Mouse (Mus musculus) embryonic facial prominence, embryonic 15.5 days (tissue): ENCODE measurements at regions not wholly inside any gene's neighbourhood (a gene's known extent, or its start where the extent isn't known, plus 50 kb on each side); places are given as distances from the start of the nearest gene placed in this dataset.

Source experiments
- ATAC-seq: fragments of 200-750 bp; cut with Nextera tagmentation; 2 replicates; pipeline ENCODE4 v1.8.0; 2017; ENCODE audit warnings: low read depth, moderate TSS enrichment; ENCODE audit not compliant: insufficient number of reproducible peaks, low FRiP score, low TSS enrichment
- H3K27ac ChIP-seq: fragments of 300-500 bp; sonication (generic); replicated peaks from 2 replicates; pipeline ENCODE4 v1.5.1; 2015; ENCODE audit warnings: mild to moderate bottlenecking, inconsistent platforms
- H3K27me3 ChIP-seq: fragments of 300-500 bp; sonication (generic); 2 replicates; pipeline ENCODE4 v1.6.1; 2015; ENCODE audit warnings: inconsistent platforms
- H3K36me3 ChIP-seq: fragments of 300-500 bp; sonication (generic); 2 replicates; pipeline ENCODE4 v1.6.1; 2015; ENCODE audit warnings: mild to moderate bottlenecking, inconsistent platforms
- H3K4me1 ChIP-seq: fragments of 300-500 bp; sonication (generic); 2 replicates; pipeline ENCODE4 v1.6.1; 2015; ENCODE audit warnings: inconsistent platforms
- H3K4me2 ChIP-seq: fragments of 300-500 bp; sonication (generic); replicated peaks from 2 replicates; pipeline ENCODE4 v1.6.1; 2015; ENCODE audit warnings: mild to moderate bottlenecking, inconsistent platforms
- H3K4me3 ChIP-seq: fragments of 300-500 bp; sonication (generic); replicated peaks from 2 replicates; pipeline ENCODE4 v1.5.1; 2015; ENCODE audit warnings: mild to moderate bottlenecking, inconsistent platforms
- H3K9ac ChIP-seq: fragments of 300-500 bp; sonication (generic); 2 replicates; pipeline ENCODE4 v1.6.1; 2015; ENCODE audit warnings: inconsistent platforms
- H3K9me3 ChIP-seq: fragments of 300-500 bp; sonication (generic); replicated peaks from 2 replicates; pipeline ENCODE4 v1.6.1; 2016; ENCODE audit warnings: inconsistent platforms
- WGBS: fragments of 180-500 bp; shearing (Covaris S2); methylation state at CpG from one replicate; pipeline ENCODE4 v1.1.7; 2015; 5-methylcytosine and 5-hydroxymethylcytosine counted together

DNA sequence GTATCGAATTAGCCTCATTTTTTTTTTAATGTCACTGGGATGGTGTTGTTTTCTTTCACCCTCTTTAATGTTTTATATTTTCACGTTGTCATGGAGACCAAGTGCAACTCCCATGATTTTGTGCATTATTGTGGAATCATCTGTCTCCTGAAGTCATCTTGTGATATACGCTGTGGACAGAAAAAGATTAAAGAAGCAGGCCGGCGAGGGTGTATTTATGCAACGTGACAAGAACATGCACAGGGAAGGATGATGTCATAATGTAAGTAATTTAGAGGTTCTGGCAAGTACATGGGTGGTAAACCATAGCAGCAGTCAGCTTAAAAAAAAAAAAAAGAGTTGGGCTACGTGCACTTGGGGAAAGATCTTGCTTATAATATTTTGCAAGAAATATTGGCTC is 674.7 kb upstream of the Sox9 start:
- ATAC-seq = no peak
- Histone ChIP-seq H3K4me3 (no peak overlapping the region), H3K9me3 (no peaks in the 10 kb centered on the region), H3K27ac (no peak overlapping the region), H3K27me3 (no peaks in the 10 kb centered on the region), H3K4me1 (no peaks in the 10 kb centered on the region), H3K4me2 (no peak overlapping the region), H3K9ac (no peak overlapping the region), H3K36me3 (no peaks in the 10 kb centered on the region)
- WGBS = 48% methylated on average over 7 of the region's 7 CpGs

DNA sequence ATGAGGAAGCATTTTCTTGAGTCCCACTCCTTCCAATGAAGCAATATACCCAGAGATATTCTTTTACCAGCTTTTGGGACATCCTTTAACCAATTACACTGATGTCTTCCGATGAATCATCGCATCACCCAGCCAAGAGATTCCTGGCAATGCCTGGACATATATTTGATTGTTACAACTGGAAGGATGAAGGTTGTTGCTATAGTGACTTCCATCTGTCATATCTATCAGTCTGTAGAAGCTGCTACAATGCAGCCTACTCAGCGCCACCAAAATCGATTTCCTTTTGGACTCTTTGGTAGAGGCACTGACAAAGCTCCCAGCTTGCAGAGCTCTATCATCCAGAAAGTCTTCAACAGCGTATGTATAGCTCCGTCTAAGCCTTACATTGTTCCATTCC is 661.0 kb upstream of the Sox9 start:
- no peak for ATAC-seq
- Histone ChIP-seq H3K4me1 (no peaks in the 10 kb centered on the region), H3K9me3 (no peaks in the 10 kb centered on the region), H3K36me3 (no peaks in the 10 kb centered on the region), H3K9ac (no peak overlapping the region), H3K4me2 (no peak overlapping the region), H3K27me3 (no peaks in the 10 kb centered on the region), H3K27ac (no peak overlapping the region), H3K4me3 (no peak overlapping the region)
- 86% methylated on average over 6 of the region's 6 CpGs for WGBS

DNA sequence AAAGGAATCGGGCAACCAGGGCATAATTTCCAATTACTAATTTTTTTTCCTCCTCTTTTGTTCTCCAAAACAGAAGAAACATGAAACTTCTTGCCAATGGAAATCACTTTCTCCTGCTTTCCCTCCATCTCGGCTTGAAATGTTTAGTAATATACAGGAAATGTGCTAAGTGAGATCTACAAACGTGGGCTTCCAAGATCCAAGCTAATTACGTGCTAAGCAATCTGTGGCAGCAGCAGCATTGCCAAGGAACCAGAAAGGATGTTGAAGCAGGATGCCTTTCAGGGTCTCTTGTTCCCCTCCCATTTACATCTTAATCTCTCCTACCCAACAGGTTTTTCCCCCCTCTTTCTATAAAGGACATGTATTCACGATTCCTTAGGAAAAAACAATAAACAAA is 660.2 kb upstream of the Sox9 start:
- no peak overlapping the region for H3K27ac ChIP-seq
- no peak overlapping the region for H3K4me3 ChIP-seq
- no peak overlapping the region for H3K4me2 ChIP-seq
- H3K27me3 ChIP-seq = no peaks in the 10 kb centered on the region
- ATAC-seq = no peak
- H3K36me3 ChIP-seq = no peaks in the 10 kb centered on the region
- H3K9ac ChIP-seq = no peak overlapping the region
- 42% methylated on average over 5 of the region's 5 CpGs for WGBS
- H3K4me1 ChIP-seq = no peaks in the 10 kb centered on the region
- no peaks in the 10 kb centered on the region for H3K9me3 ChIP-seq

DNA sequence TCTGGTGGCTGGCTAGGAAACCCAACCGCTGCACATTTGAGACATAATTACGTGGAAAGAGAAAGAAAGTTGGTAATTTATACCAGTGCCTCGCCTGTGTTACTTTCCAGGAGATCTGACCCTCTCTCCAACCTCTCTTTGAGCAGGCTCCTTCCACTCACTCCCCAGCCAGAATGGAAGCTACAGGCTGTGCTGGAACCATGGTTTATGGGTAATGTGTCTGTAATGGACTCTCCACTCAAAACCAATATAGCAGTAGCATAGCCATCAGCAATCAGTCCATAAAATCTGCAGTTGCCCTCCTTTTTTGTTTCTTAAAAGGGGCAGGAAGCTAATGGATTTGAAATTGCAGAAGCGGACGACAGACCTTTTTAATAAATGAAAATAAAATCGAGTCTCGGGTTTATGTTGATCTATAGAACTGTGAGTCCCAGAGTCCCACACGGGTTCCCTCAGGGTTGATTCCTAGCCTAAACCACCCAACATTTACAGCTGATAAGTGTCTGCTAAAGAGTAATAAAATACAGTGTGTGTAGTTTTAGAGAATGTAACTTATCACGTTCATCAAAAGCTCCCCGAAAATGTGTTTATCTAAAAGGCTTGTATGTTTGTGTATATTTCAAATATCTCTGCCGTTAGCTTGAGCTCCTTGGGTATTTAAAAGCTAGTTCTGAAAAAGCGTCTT is 656.6 kb upstream of the Sox9 start:
- H3K4me3 ChIP-seq = no peak overlapping the region
- no peak overlapping the region for H3K27ac ChIP-seq
- no peaks in the 10 kb centered on the region for H3K9me3 ChIP-seq
- H3K27me3 ChIP-seq = no peaks in the 10 kb centered on the region
- H3K36me3 ChIP-seq = no peaks in the 10 kb centered on the region
- no peak for ATAC-seq
- no peak overlapping the region for H3K4me2 ChIP-seq
- H3K4me1 ChIP-seq = no peaks in the 10 kb centered on the region
- H3K9ac ChIP-seq = no peak overlapping the region
- WGBS = 53% methylated on average over 12 of the region's 12 CpGs

GRCm38 (mm10) chr11:112130090-112130489 is 651.9 kb upstream of the Sox9 start:
- H3K4me3 ChIP-seq = no peak overlapping the region
- ATAC-seq = no peak
- H3K27me3 ChIP-seq = no peaks in the 10 kb centered on the region
- no peaks in the 10 kb centered on the region for H3K9me3 ChIP-seq
- no peaks in the 10 kb centered on the region for H3K4me1 ChIP-seq
- no peak overlapping the region for H3K27ac ChIP-seq
- H3K36me3 ChIP-seq = no peaks in the 10 kb centered on the region
- 86% methylated on average over 4 of the region's 4 CpGs for WGBS
- H3K9ac ChIP-seq = no peak overlapping the region
- no peak overlapping the region for H3K4me2 ChIP-seq

DNA sequence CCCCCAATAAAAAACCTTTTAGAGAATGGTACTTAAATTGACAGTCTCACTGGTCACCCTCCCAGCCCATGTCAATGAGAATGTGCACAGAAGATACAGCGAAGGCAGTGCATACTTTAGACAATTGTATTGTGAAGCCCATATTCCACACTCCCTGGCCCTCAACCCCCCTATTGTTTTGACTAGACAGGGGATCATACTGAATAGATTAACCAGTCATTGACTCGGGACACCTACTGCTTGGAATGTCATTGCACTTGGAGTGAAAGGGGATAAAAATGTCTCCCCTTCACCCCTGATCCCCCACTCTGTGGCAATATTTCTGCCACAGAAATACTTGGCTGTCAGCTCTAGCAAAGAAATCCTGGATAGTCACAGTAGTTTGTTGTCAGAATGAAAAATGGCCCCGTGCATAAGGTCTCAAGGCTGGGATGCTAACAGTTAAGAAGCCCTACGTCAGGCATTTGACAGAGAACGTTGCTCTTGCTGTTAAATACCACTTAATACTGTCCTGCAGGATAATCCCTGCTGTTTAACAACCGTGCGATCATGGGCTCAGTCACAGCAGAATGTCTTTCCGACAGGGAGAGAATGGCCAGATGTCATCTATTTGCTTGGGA is 644.5 kb upstream of the Sox9 start:
- H3K4me3 ChIP-seq = no peak overlapping the region
- peaks cover 9% of the 10 kb centered on the region for H3K4me1 ChIP-seq
- 14% methylated on average over 8 of the region's 8 CpGs for WGBS
- no peak overlapping the region for H3K27ac ChIP-seq
- no peak for ATAC-seq
- no peak overlapping the region for H3K4me2 ChIP-seq
- H3K9ac ChIP-seq = no peak overlapping the region
- H3K9me3 ChIP-seq = no peaks in the 10 kb centered on the region
- H3K36me3 ChIP-seq = no peaks in the 10 kb centered on the region
- H3K27me3 ChIP-seq = no peaks in the 10 kb centered on the region

GRCm38 (mm10) chr11:112140058-112140457 is 642.0 kb upstream of the Sox9 start:
- 76% methylated on average over 9 of the region's 9 CpGs for WGBS
- H3K27me3 ChIP-seq = no peaks in the 10 kb centered on the region
- H3K4me1 ChIP-seq = peaks cover 9% of the 10 kb centered on the region
- ATAC-seq = no peak
- no peak overlapping the region for H3K27ac ChIP-seq
- no peak overlapping the region for H3K9ac ChIP-seq
- no peaks in the 10 kb centered on the region for H3K36me3 ChIP-seq
- no peaks in the 10 kb centered on the region for H3K9me3 ChIP-seq
- H3K4me2 ChIP-seq = no peak overlapping the region
- H3K4me3 ChIP-seq = no peak overlapping the region

- H3K36me3 ChIP-seq = no peaks in the 10 kb centered on the region
- H3K4me3 ChIP-seq = no peak overlapping the region
- peaks cover 9% of the 10 kb centered on the region for H3K4me1 ChIP-seq
- WGBS = 63% methylated on average over 4 of the region's 4 CpGs
- H3K9ac ChIP-seq = no peak overlapping the region
- H3K27me3 ChIP-seq = no peaks in the 10 kb centered on the region
- H3K4me2 ChIP-seq = 0 out of 2 replicates have a peak overlapping the region, but pooled peaks have one; percentile 4
- H3K27ac ChIP-seq = no peak overlapping the region
- ATAC-seq = no peak
- no peaks in the 10 kb centered on the region for H3K9me3 ChIP-seq
Observed at GRCm38 (mm10) chr11:112140495-112140894, 641.5 kb upstream of the Sox9 start.

GRCm38 (mm10) chr11:112140912-112141311 is 641.1 kb upstream of the Sox9 start:
- Histone ChIP-seq H3K36me3 (no peaks in the 10 kb centered on the region), H3K9ac (no peak overlapping the region), H3K4me2 (0 out of 2 replicates have a peak overlapping the region, but pooled peaks have one; percentile 4), H3K27me3 (no peaks in the 10 kb centered on the region), H3K4me3 (no peak overlapping the region), H3K4me1 (peaks cover 9% of the 10 kb centered on the region), H3K27ac (no peak overlapping the region), H3K9me3 (no peaks in the 10 kb centered on the region)
- WGBS = 41% methylated on average over 9 of the region's 9 CpGs
- ATAC-seq = no peak

DNA sequence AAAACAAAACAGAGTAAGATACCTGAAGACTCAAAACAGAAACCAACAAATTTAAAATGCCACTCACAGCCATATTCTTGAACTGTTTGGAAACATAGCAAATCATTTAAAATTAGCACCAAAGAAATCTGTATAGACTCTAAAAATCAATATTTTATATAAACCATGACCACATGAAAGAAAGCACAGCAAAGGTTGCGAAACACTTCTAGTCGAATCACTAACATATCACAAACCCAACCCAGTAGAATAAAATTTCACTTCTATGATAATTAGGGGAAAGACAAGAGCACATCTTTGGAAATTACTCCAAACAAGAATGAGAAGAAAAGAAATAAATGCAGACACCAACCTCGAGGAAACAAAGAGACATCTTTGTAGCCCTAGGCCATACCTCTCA is 630.0 kb upstream of the Sox9 start:
- Histone ChIP-seq H3K27ac (no peak overlapping the region), H3K4me2 (no peak overlapping the region), H3K4me1 (peaks cover 13% of the 10 kb centered on the region; the same call in 1 of the 2 replicates), H3K27me3 (no peaks in the 10 kb centered on the region), H3K36me3 (no peaks in the 10 kb centered on the region), H3K4me3 (no peak overlapping the region), H3K9ac (no peak overlapping the region), H3K9me3 (no peaks in the 10 kb centered on the region)
- WGBS = 70% methylated on average over 3 of the region's 3 CpGs
- ATAC-seq = no peak

- WGBS = 83% methylated on average over 5 of the region's 5 CpGs
- H3K4me1 ChIP-seq = peaks cover 13% of the 10 kb centered on the region; the same call in 1 of the 2 replicates
- ATAC-seq = no peak
Observed at GRCm38 (mm10) chr11:112153198-112153597, 628.8 kb upstream of the Sox9 start.

More at GRCm38 (mm10) chr11:112153198-112153597, 628.8 kb upstream of the Sox9 start:
- H3K27me3 ChIP-seq = no peaks in the 10 kb centered on the region
- no peak overlapping the region for H3K4me2 ChIP-seq
- H3K4me3 ChIP-seq = no peak overlapping the region
- no peaks in the 10 kb centered on the region for H3K9me3 ChIP-seq
- H3K27ac ChIP-seq = no peak overlapping the region
- H3K9ac ChIP-seq = no peak overlapping the region
- H3K36me3 ChIP-seq = no peaks in the 10 kb centered on the region
